Comparison of ENCODE assay signal across 22 mouse cellular contexts in genomic region chr13:41673541-41673940, GRCm38 (mm10).
DNase-seq lines count a peak whose midpoint lies in the region; ATAC-seq and TF ChIP-seq lines count a peak whose summit lies in the region.
"Had no signal": no experiment of that assay in that cellular context is flagged by ENCODE, and none has a peak within 500 bp of the region (broad histone marks: within the 10 kb centered on the region; RNA-seq: fewer than 3 reads in every experiment).

No protein-coding gene starts in this region.

- no peak for TF ChIP-seq EP300 in stomach, postnatal 0 days (optimal IDR thresholded peaks at IDR 0.05)

- no peak for ATAC-seq in heart, embryonic 13.5 days (ENCODE audit: extremely low read depth, insufficient number of reproducible peaks, low FRiP score, low TSS enrichment)
- no peak for ATAC-seq in kidney, postnatal 0 days (replicated peaks; ENCODE audit: low FRiP score, low read depth)
- ATAC-seq in stomach, embryonic 14.5 days (ENCODE audit: insufficient number of reproducible peaks, insufficient read depth, low FRiP score, low read depth), result no peak
- no peak for ATAC-seq in stomach, postnatal 0 days (ENCODE audit: low FRiP score, low TSS enrichment)
- ATAC-seq: forebrain, postnatal 0 days; midbrain, embryonic 15.5 days had no signal

- DNase-seq in heart, adult 18-20 months, result no peak
- DNase-seq in kidney, postnatal 0 days (ENCODE audit: low spot score), result no peak
- no peak for DNase-seq in kidney, adult 9 months
- no peak for DNase-seq in stomach, postnatal 0 days (ENCODE audit: low spot score)
- no peak for DNase-seq in urinary bladder, adult 2 months (ENCODE audit: low spot score)
- DNase-seq: cerebellum, adult 18-20 months; cerebellum, postnatal 36 days; forebrain, postnatal 0 days; kidney, adult 11 months; layer of hippocampus, adult 9-11 months; left cerebral cortex, postnatal 4 days; liver; thymus, adult 2 months had no signal

- H3K4me3 ChIP-seq in heart, embryonic 13.5 days, result no peak overlapping the region
- no peak overlapping the region for H3K4me3 ChIP-seq in kidney, postnatal 0 days (replicated peaks; ENCODE audit: low read depth, low read length)
- H3K4me3 ChIP-seq in stomach, embryonic 14.5 days (ENCODE audit: low read depth, low read length), result no peak overlapping the region
- no peak overlapping the region for H3K4me3 ChIP-seq in stomach, postnatal 0 days (ENCODE audit: low read depth, low read length)
- H3K4me3 ChIP-seq: embryonic facial prominence, embryonic 15.5 days; forebrain, embryonic 10.5 days; left cerebral cortex, adult 2 months; megakaryocyte, embryonic 14.5 days; midbrain, embryonic 15.5 days; neural tube, embryonic 15.5 days had no signal

- no peaks in the 10 kb centered on the region for H3K9me3 ChIP-seq in heart, embryonic 13.5 days
- H3K9me3 ChIP-seq in kidney, postnatal 0 days (replicated peaks; ENCODE audit: low read length), result no peaks in the 10 kb centered on the region
- no peaks in the 10 kb centered on the region for H3K9me3 ChIP-seq in stomach, embryonic 14.5 days (ENCODE audit: control insufficient read depth, low read depth, low read length)
- H3K9me3 ChIP-seq in stomach, postnatal 0 days (ENCODE audit: control insufficient read depth, low read length), result no peaks in the 10 kb centered on the region
- H3K9me3 ChIP-seq: embryonic facial prominence, embryonic 15.5 days; forebrain, embryonic 10.5 days; midbrain, embryonic 15.5 days; neural tube, embryonic 15.5 days had no signal

- H3K36me3 ChIP-seq in heart, embryonic 13.5 days, result no peaks in the 10 kb centered on the region
- no peaks in the 10 kb centered on the region for H3K36me3 ChIP-seq in kidney, postnatal 0 days (ENCODE audit: insufficient read depth, low read length)
- H3K36me3 ChIP-seq in stomach, embryonic 14.5 days (ENCODE audit: control insufficient read depth, insufficient read depth, low read length), result no peaks in the 10 kb centered on the region
- H3K36me3 ChIP-seq in stomach, postnatal 0 days (ENCODE audit: control insufficient read depth, insufficient read depth, low read length), result no peaks in the 10 kb centered on the region
- H3K36me3 ChIP-seq: embryonic facial prominence, embryonic 15.5 days; forebrain, embryonic 10.5 days; midbrain, embryonic 15.5 days; neural tube, embryonic 15.5 days had no signal

- no peak overlapping the region for H3K4me2 ChIP-seq in heart, embryonic 13.5 days
- no peak overlapping the region for H3K4me2 ChIP-seq in kidney, postnatal 0 days (ENCODE audit: low read length)
- H3K4me2 ChIP-seq in stomach, embryonic 14.5 days (replicated peaks; ENCODE audit: low read depth, low read length), result no peak overlapping the region
- H3K4me2 ChIP-seq in stomach, postnatal 0 days (replicated peaks; ENCODE audit: low read depth), result no peak overlapping the region
- H3K4me2 ChIP-seq: embryonic facial prominence, embryonic 15.5 days; hindbrain, embryonic 14.5 days; midbrain, embryonic 15.5 days; neural tube, embryonic 15.5 days had no signal

- WGBS in heart, embryonic 13.5 days, result 44% methylated on average over 4 of the region's 4 CpGs
- 45% methylated on average over 4 of the region's 4 CpGs for WGBS in kidney, postnatal 0 days
- WGBS in stomach, embryonic 14.5 days, result 53% methylated on average over 4 of the region's 4 CpGs
- WGBS in stomach, postnatal 0 days, result 52% methylated on average over 4 of the region's 4 CpGs

- no peaks in the 10 kb centered on the region for H3K27me3 ChIP-seq in heart, embryonic 13.5 days (replicated peaks)
- H3K27me3 ChIP-seq in kidney, postnatal 0 days (ENCODE audit: insufficient read depth, low read length), result no peaks in the 10 kb centered on the region
- H3K27me3 ChIP-seq in stomach, embryonic 14.5 days (ENCODE audit: control insufficient read depth, insufficient read depth, low read length), result no peaks in the 10 kb centered on the region
- no peaks in the 10 kb centered on the region for H3K27me3 ChIP-seq in stomach, postnatal 0 days (ENCODE audit: control insufficient read depth, insufficient read depth, low read length)
- H3K27me3 ChIP-seq: embryonic facial prominence, embryonic 15.5 days; megakaryocyte, embryonic 14.5 days; midbrain, embryonic 15.5 days; neural tube, embryonic 15.5 days had no signal

- H3K27ac ChIP-seq in heart, embryonic 13.5 days (replicated peaks), result peak overlapping the region; percentile 89
- peak overlapping the region; percentile 57 for H3K27ac ChIP-seq in kidney, postnatal 0 days
- H3K27ac ChIP-seq in stomach, embryonic 14.5 days (ENCODE audit: low read length), result peak overlapping the region; percentile 75
- no peak overlapping the region for H3K27ac ChIP-seq in stomach, postnatal 0 days (replicated peaks)
- H3K27ac ChIP-seq: embryonic facial prominence, embryonic 15.5 days; forebrain, embryonic 10.5 days; hindbrain, embryonic 14.5 days; left cerebral cortex, adult 2 months; midbrain, embryonic 15.5 days; neural tube, embryonic 15.5 days had no signal

- H3K4me1 ChIP-seq in heart, embryonic 13.5 days, result peaks cover 44% of the 10 kb centered on the region
- H3K4me1 ChIP-seq in kidney, postnatal 0 days (replicated peaks; ENCODE audit: insufficient read depth, low read length), result peaks cover 19% of the 10 kb centered on the region
- H3K4me1 ChIP-seq in stomach, embryonic 14.5 days (ENCODE audit: control insufficient read depth, insufficient read depth, low read length), result 0 out of 2 replicates have a peak, but pooled peaks cover 8% of the 10 kb centered on the region
- no peaks in the 10 kb centered on the region for H3K4me1 ChIP-seq in stomach, postnatal 0 days (replicated peaks; ENCODE audit: control insufficient read depth, insufficient read depth)
- H3K4me1 ChIP-seq: embryonic facial prominence, embryonic 15.5 days; megakaryocyte, embryonic 14.5 days; midbrain, embryonic 15.5 days; neural tube, embryonic 15.5 days had no signal

- TF ChIP-seq CTCF in kidney, postnatal 0 days (IDR thresholded peaks at IDR 0.05; ENCODE audit: low read depth), result no peak
- no peak for TF ChIP-seq CTCF in stomach, postnatal 0 days (IDR thresholded peaks at IDR 0.05; ENCODE audit: low read depth)

- peak overlapping the region; percentile 52 for H3K9ac ChIP-seq in heart, embryonic 13.5 days
- no peak overlapping the region for H3K9ac ChIP-seq in kidney, postnatal 0 days (ENCODE audit: low read depth, low read length)
- no peak overlapping the region for H3K9ac ChIP-seq in stomach, embryonic 14.5 days (replicated peaks; ENCODE audit: low read depth, low read length)
- H3K9ac ChIP-seq in stomach, postnatal 0 days (ENCODE audit: low read length), result no peak overlapping the region
- H3K9ac ChIP-seq: embryonic facial prominence, embryonic 15.5 days; forebrain, postnatal 0 days; hindbrain, embryonic 14.5 days; midbrain, embryonic 15.5 days; neural tube, embryonic 15.5 days had no signal
